Mouse (Mus musculus): Measurements from ENCODE around the gene Unc119. TPM values are rescaled to one million over a fixed set of nuclear protein-coding genes. Genes with fewer than 3 reads are reported as not detected.
A peak's percentile ranks its signal among the peaks of the same experiment; 100 is the strongest.

Unc119 gene
- polyA plus RNA-seq, 1 experiment from 2014 or later: 80.6 TPM

- H3K9me3 ChIP-seq: no peaks in the 10 kb centered on the region
- no peaks in the 10 kb centered on the region for H3K4me1 ChIP-seq
- H3K9ac ChIP-seq (replicated peaks): no peak overlapping the region; the same call in 1 of the 2 replicates
- H3K4me2 ChIP-seq (replicated peaks): peak overlapping the region; percentile 44
- peak overlapping the region; percentile 25 for H3K4me3 ChIP-seq
- no peaks in the 10 kb centered on the region for H3K36me3 ChIP-seq
- WGBS: 11% methylated on average over 13 of the region's 13 CpGs
- no peak overlapping the region for H3K27ac ChIP-seq (replicated peaks)
- ATAC-seq (ENCODE audit: low FRiP score, low read depth): no peak
- H3K27me3 ChIP-seq: peaks cover 17% of the 10 kb centered on the region
Observed at GRCm38 (mm10) chr11:78360125-78360788, 17.0 kb downstream of the Unc119 start.

GRCm38 (mm10) chr11:78360789-78361131 lies 17.5 kb downstream of the Unc119 start:
- Histone ChIP-seq H3K36me3 (no peaks in the 10 kb centered on the region), H3K4me3 (0 out of 2 replicates have a peak overlapping the region, but pooled peaks have one; percentile 25), H3K4me2 (replicated peaks) (0 out of 2 replicates have a peak overlapping the region, but pooled peaks have one; percentile 44), H3K9me3 (no peaks in the 10 kb centered on the region), H3K27me3 (peaks cover 17% of the 10 kb centered on the region), H3K4me1 (no peaks in the 10 kb centered on the region), H3K27ac (replicated peaks) (no peak overlapping the region), H3K9ac (replicated peaks) (no peak overlapping the region)
- WGBS: 60% methylated on average over 2 of the region's 2 CpGs
- ATAC-seq (ENCODE audit: low FRiP score, low read depth): 0 out of 2 replicates have a peak, but pooled peaks have one; percentile 49

- H3K36me3 ChIP-seq: no peaks in the 10 kb centered on the region
- H3K9me3 ChIP-seq: no peaks in the 10 kb centered on the region
- 79% methylated on average over 13 of the region's 13 CpGs for WGBS
- H3K4me1 ChIP-seq: no peaks in the 10 kb centered on the region
- no peak overlapping the region for H3K4me3 ChIP-seq
- H3K27ac ChIP-seq (replicated peaks): no peak overlapping the region
- no peak overlapping the region for H3K9ac ChIP-seq (replicated peaks)
- no peak for ATAC-seq (ENCODE audit: low FRiP score, low read depth)
- no peak overlapping the region for H3K4me2 ChIP-seq (replicated peaks)
- peaks cover 12% of the 10 kb centered on the region for H3K27me3 ChIP-seq
Observed at GRCm38 (mm10) chr11:78363309-78364007, 20.2 kb downstream of the Unc119 start.

- 48% methylated on average over 8 of the region's 8 CpGs for WGBS
- H3K27ac ChIP-seq (replicated peaks): no peak overlapping the region
- H3K36me3 ChIP-seq: no peaks in the 10 kb centered on the region
- no peaks in the 10 kb centered on the region for H3K9me3 ChIP-seq
- ATAC-seq (ENCODE audit: low FRiP score, low read depth): no peak
- H3K27me3 ChIP-seq: peaks cover 6% of the 10 kb centered on the region; the same call in 1 of the 2 replicates
- no peaks in the 10 kb centered on the region for H3K4me1 ChIP-seq
- no peak overlapping the region for H3K9ac ChIP-seq (replicated peaks)
- H3K4me2 ChIP-seq (replicated peaks): no peak overlapping the region
- H3K4me3 ChIP-seq: no peak overlapping the region
Observed at GRCm38 (mm10) chr11:78364103-78364502, 20.8 kb downstream of the Unc119 start.

GRCm38 (mm10) chr11:78367456-78368225 lies 24.4 kb downstream of the Unc119 start:
- no peak for ATAC-seq (ENCODE audit: low FRiP score, low read depth)
- no peak overlapping the region for H3K9ac ChIP-seq (replicated peaks)
- 90% methylated on average over 15 of the region's 15 CpGs for WGBS
- no peaks in the 10 kb centered on the region for H3K9me3 ChIP-seq
- H3K36me3 ChIP-seq: no peaks in the 10 kb centered on the region
- H3K4me3 ChIP-seq: no peak overlapping the region
- no peaks in the 10 kb centered on the region for H3K4me1 ChIP-seq
- no peaks in the 10 kb centered on the region for H3K27me3 ChIP-seq
- no peak overlapping the region for H3K4me2 ChIP-seq (replicated peaks)
- no peak overlapping the region for H3K27ac ChIP-seq (replicated peaks)

- no peaks in the 10 kb centered on the region for H3K9me3 ChIP-seq
- H3K36me3 ChIP-seq: no peaks in the 10 kb centered on the region
- 57% methylated on average over 1 of the region's 1 CpGs for WGBS
- H3K9ac ChIP-seq (replicated peaks): no peak overlapping the region
- no peak overlapping the region for H3K4me3 ChIP-seq
- ATAC-seq (ENCODE audit: low FRiP score, low read depth): no peak
- no peaks in the 10 kb centered on the region for H3K27me3 ChIP-seq
- H3K27ac ChIP-seq (replicated peaks): no peak overlapping the region
- H3K4me2 ChIP-seq (replicated peaks): no peak overlapping the region
- no peaks in the 10 kb centered on the region for H3K4me1 ChIP-seq
Observed at GRCm38 (mm10) chr11:78370389-78370788, 27.1 kb downstream of the Unc119 start.

GRCm38 (mm10) chr11:78371711-78372110 lies 28.4 kb downstream of the Unc119 start:
- no peaks in the 10 kb centered on the region for H3K36me3 ChIP-seq
- H3K4me3 ChIP-seq: no peak overlapping the region
- H3K9ac ChIP-seq (replicated peaks): no peak overlapping the region
- no peak overlapping the region for H3K27ac ChIP-seq (replicated peaks)
- no peak for ATAC-seq (ENCODE audit: low FRiP score, low read depth)
- H3K4me1 ChIP-seq: no peaks in the 10 kb centered on the region
- H3K9me3 ChIP-seq: no peaks in the 10 kb centered on the region
- H3K4me2 ChIP-seq (replicated peaks): no peak overlapping the region
- no peaks in the 10 kb centered on the region for H3K27me3 ChIP-seq
- WGBS: 93% methylated on average over 11 of the region's 11 CpGs

GRCm38 (mm10) chr11:78372166-78372565 lies 28.9 kb downstream of the Unc119 start:
- ATAC-seq (ENCODE audit: low FRiP score, low read depth): no peak
- no peak overlapping the region for H3K9ac ChIP-seq (replicated peaks)
- WGBS: 88% methylated on average over 3 of the region's 3 CpGs
- no peaks in the 10 kb centered on the region for H3K27me3 ChIP-seq
- H3K9me3 ChIP-seq: no peaks in the 10 kb centered on the region
- H3K27ac ChIP-seq (replicated peaks): no peak overlapping the region
- H3K36me3 ChIP-seq: no peaks in the 10 kb centered on the region
- H3K4me2 ChIP-seq (replicated peaks): no peak overlapping the region
- no peak overlapping the region for H3K4me3 ChIP-seq
- H3K4me1 ChIP-seq: no peaks in the 10 kb centered on the region

- no peak for ATAC-seq (ENCODE audit: low FRiP score, low read depth)
- no peak overlapping the region for H3K4me2 ChIP-seq (replicated peaks)
- no peak overlapping the region for H3K9ac ChIP-seq (replicated peaks)
- no peaks in the 10 kb centered on the region for H3K9me3 ChIP-seq
- 62% methylated on average over 7 of the region's 7 CpGs for WGBS
- no peaks in the 10 kb centered on the region for H3K27me3 ChIP-seq
- no peaks in the 10 kb centered on the region for H3K4me1 ChIP-seq
- H3K27ac ChIP-seq (replicated peaks): no peak overlapping the region
- H3K4me3 ChIP-seq: no peak overlapping the region
- H3K36me3 ChIP-seq: no peaks in the 10 kb centered on the region
Observed at GRCm38 (mm10) chr11:78372610-78373009, 29.3 kb downstream of the Unc119 start.

- Histone ChIP-seq H3K36me3 (no peaks in the 10 kb centered on the region), H3K27me3 (peaks cover 4% of the 10 kb centered on the region; the same call in 1 of the 2 replicates), H3K4me2 (replicated peaks) (no peak overlapping the region), H3K4me1 (no peaks in the 10 kb centered on the region), H3K27ac (replicated peaks) (no peak overlapping the region), H3K9me3 (no peaks in the 10 kb centered on the region), H3K4me3 (no peak overlapping the region), H3K9ac (replicated peaks) (no peak overlapping the region)
- no peak for ATAC-seq (ENCODE audit: low FRiP score, low read depth)
- 76% methylated on average over 8 of the region's 8 CpGs for WGBS
Observed at GRCm38 (mm10) chr11:78374147-78374546, 30.9 kb downstream of the Unc119 start.

- Histone ChIP-seq H3K4me1 (no peaks in the 10 kb centered on the region), H3K9me3 (no peaks in the 10 kb centered on the region), H3K9ac (replicated peaks) (no peak overlapping the region), H3K27me3 (peaks cover 4% of the 10 kb centered on the region; the same call in 1 of the 2 replicates), H3K27ac (replicated peaks) (no peak overlapping the region), H3K4me3 (no peak overlapping the region), H3K36me3 (no peaks in the 10 kb centered on the region), H3K4me2 (replicated peaks) (no peak overlapping the region)
- 56% methylated on average over 12 of the region's 12 CpGs for WGBS
- ATAC-seq (ENCODE audit: low FRiP score, low read depth): no peak
Observed at GRCm38 (mm10) chr11:78377549-78378159, 34.4 kb downstream of the Unc119 start.

- ATAC-seq (ENCODE audit: low FRiP score, low read depth): no peak
- Histone ChIP-seq H3K9me3 (no peaks in the 10 kb centered on the region), H3K4me3 (no peak overlapping the region), H3K27me3 (peaks cover 4% of the 10 kb centered on the region), H3K4me2 (replicated peaks) (no peak overlapping the region), H3K9ac (replicated peaks) (no peak overlapping the region), H3K27ac (replicated peaks) (no peak overlapping the region), H3K4me1 (no peaks in the 10 kb centered on the region), H3K36me3 (no peaks in the 10 kb centered on the region)
- 73% methylated on average over 4 of the region's 4 CpGs for WGBS
Observed at GRCm38 (mm10) chr11:78380351-78380750, 37.1 kb downstream of the Unc119 start.

Measured in midbrain, embryonic 12.5 days (tissue).